Mouse (Mus musculus): Measurements from ENCODE around the gene Fmo1.

The Fmo1 gene

GRCm38 (mm10) chr1:162866280-162866681, at the start of gene Fmo1:
TSS of gene Fmo1 (minus strand) at chr1:162866610.
- no peak for DNase-seq (ENCODE audit: low spot score)

- DNase-seq (ENCODE audit: low spot score), result no peak
These were observed 48.6 kb upstream of the Fmo1 start for GRCm38 (mm10) chr1:162914932-162915556.

GRCm38 (mm10) chr1:162912085-162912484, 45.7 kb upstream of the Fmo1 start:
- DNase-seq (ENCODE audit: low spot score), result no peak

GRCm38 (mm10) chr1:162901879-162902278, 35.5 kb upstream of the Fmo1 start:
- no peak for DNase-seq (ENCODE audit: low spot score)

GRCm38 (mm10) chr1:162897838-162898811, 31.7 kb upstream of the Fmo1 start, which contains the start of gene Fmo2:
TSS of gene Fmo2 (minus strand) at chr1:162898726.
- peak; percentile 56 for DNase-seq (ENCODE audit: low spot score)

- DNase-seq (ENCODE audit: low spot score), result peak; percentile 68
These were observed 29.5 kb upstream of the Fmo1 start for GRCm38 (mm10) chr1:162895900-162896299.

GRCm38 (mm10) chr1:162893014-162893413, 26.6 kb upstream of the Fmo1 start:
- no peak for DNase-seq (ENCODE audit: low spot score)

- peak; percentile 86 for DNase-seq (ENCODE audit: low spot score)
These were observed 25.6 kb upstream of the Fmo1 start for GRCm38 (mm10) chr1:162891980-162892451.

- no peak for DNase-seq (ENCODE audit: low spot score)
These were observed 22.2 kb upstream of the Fmo1 start for GRCm38 (mm10) chr1:162888646-162889045.

GRCm38 (mm10) chr1:162887644-162888043, 21.2 kb upstream of the Fmo1 start:
- DNase-seq (ENCODE audit: low spot score), result no peak

- DNase-seq (ENCODE audit: low spot score), result no peak
These were observed 19.9 kb upstream of the Fmo1 start for GRCm38 (mm10) chr1:162886138-162886816.

- peak; percentile 78 for DNase-seq (ENCODE audit: low spot score)
These were observed 16.3 kb upstream of the Fmo1 start for GRCm38 (mm10) chr1:162882681-162883080.

- peak; percentile 64 for DNase-seq (ENCODE audit: low spot score)
These were observed 13.4 kb upstream of the Fmo1 start for GRCm38 (mm10) chr1:162879595-162880369.

- no peak for DNase-seq (ENCODE audit: low spot score)
These were observed 8.7 kb upstream of the Fmo1 start for GRCm38 (mm10) chr1:162875091-162875490.

GRCm38 (mm10) chr1:162871701-162872311, 5.4 kb upstream of the Fmo1 start:
- no peak for DNase-seq (ENCODE audit: low spot score)

GRCm38 (mm10) chr1:162870978-162871377, 4.6 kb upstream of the Fmo1 start:
- no peak for DNase-seq (ENCODE audit: low spot score)

GRCm38 (mm10) chr1:162867396-162867795, 986 bp upstream of the Fmo1 start:
- no peak for DNase-seq (ENCODE audit: low spot score)

- DNase-seq (ENCODE audit: low spot score), result no peak
These were observed 948 bp downstream of the Fmo1 start for GRCm38 (mm10) chr1:162865493-162865830.

- DNase-seq (ENCODE audit: low spot score), result no peak
These were observed 1.5 kb downstream of the Fmo1 start for GRCm38 (mm10) chr1:162864816-162865492.

- no peak for DNase-seq (ENCODE audit: low spot score)
These were observed 2.1 kb downstream of the Fmo1 start for GRCm38 (mm10) chr1:162864279-162864678.

- DNase-seq (ENCODE audit: low spot score), result no peak
These were observed 2.8 kb downstream of the Fmo1 start for GRCm38 (mm10) chr1:162863579-162863978.
